Mouse (Mus musculus): ENCODE data around the gene Msgn1.

DNA sequence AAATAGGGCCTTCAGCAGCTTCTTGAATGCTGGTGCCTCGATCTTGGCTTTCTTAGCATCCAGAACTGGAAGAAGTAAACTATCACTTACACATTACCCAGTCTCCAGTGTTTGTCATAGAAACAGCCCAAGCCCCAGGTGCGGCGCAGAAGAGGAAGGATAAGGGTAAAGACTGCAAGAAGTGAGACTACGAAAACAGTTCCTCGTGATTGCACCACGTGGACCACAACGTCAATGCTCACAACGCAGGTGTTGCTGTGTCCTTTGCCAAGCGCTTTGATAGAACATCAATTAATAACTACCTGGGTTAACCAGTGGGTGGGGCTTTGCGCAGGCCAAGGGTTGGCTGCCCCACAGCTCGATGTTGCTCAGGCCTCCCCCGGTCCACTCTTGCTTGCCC is 8.1 kb downstream of the Msgn1 start:
- no peak for TF ChIP-seq CTCF (IDR thresholded peaks at IDR 0.05; ENCODE audit: borderline replicate concordance, extremely low read depth, insufficient read depth, insufficient read length)
- no peak for TF ChIP-seq POLR2A (IDR thresholded peaks at IDR 0.05; ENCODE audit: borderline replicate concordance, extremely low read depth, insufficient read depth, insufficient read length, poor library complexity, severe bottlenecking)

Measured in brain, embryonic 14.5 days (tissue).